Mouse (Mus musculus) kidney, adult 2 months (tissue): ENCODE data around the gene Fam83e.

Experiments
- CTCF ChIP-seq: fragments of 200-500 bp; conservative IDR thresholded peaks from 2 replicates; pipeline ENCODE4 v1.5.1; 2011; ENCODE audit warnings: low read depth, mild to moderate bottlenecking, control low read depth, low read length, moderate library complexity, mixed read lengths; ENCODE audit not compliant: insufficient read depth, insufficient read length
- POLR2A ChIP-seq: fragments of 200-500 bp; IDR thresholded peaks from one replicate; pipeline ENCODE4 v1.6.1; 2011; ENCODE audit warnings: low read depth, low read length, control low read depth

DNA sequence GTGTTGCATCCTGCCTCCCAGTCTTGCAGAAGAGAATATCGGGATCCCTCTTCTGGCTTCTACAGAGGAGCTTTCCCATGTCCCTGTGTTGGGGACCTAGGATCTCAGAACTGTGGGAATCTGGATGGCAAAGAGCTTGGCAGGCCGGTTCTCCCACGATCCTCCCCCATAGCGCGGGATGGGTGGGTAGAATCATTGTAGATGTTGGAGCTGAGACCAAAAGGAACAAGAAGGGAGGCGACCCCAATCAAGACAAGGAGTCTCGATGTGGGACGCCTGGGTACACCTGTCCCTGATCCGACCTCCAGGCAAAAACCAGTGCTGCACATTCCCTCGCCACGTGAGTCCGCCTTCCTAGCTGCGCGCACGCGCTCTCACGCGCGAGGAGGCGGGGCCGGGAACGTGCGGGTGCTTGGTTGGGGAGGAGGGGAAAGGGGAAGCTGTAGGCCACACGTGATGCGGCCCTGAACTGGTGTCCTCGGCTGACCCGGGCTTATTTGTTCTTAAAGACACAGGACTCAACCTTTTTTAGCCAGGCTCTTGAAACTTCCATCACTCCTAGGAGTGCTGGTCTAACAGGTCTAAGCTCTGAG, 13.5 kb upstream of the Fam83e start:
- 0 out of 2 replicates have a peak, but pooled peaks have one; percentile 5 for TF ChIP-seq CTCF
- peak; percentile 87 for TF ChIP-seq POLR2A
